Mouse (Mus musculus): ENCODE data around the gene Ankrd54. TPM values are rescaled to one million over a fixed set of nuclear protein-coding genes. Genes with fewer than 3 reads are reported as not detected.

The Ankrd54 gene
- total RNA-seq, 4 experiments from 2014 or later, result 16.5 to 20.1 (median 18.4) TPM

GRCm38 (mm10) chr15:79075658-79076365 lies 13.1 kb upstream of the Ankrd54 start:
- no peak for DNase-seq (ENCODE audit: low spot score in 2 of 2)

GRCm38 (mm10) chr15:79074913-79075532 lies 12.3 kb upstream of the Ankrd54 start, which contains the start of gene Eif3l:
Gene Eif3l, plus strand, starts transcription at chr15:79075179.
- peak; percentile 66 to 83 for DNase-seq (ENCODE audit: low spot score in 2 of 2)

- no peak for DNase-seq (ENCODE audit: low spot score in 2 of 2)
These were observed 11.8 kb upstream of the Ankrd54 start for GRCm38 (mm10) chr15:79074446-79074845.

GRCm38 (mm10) chr15:79073752-79074151 lies 11.1 kb upstream of the Ankrd54 start:
- no peak for DNase-seq (ENCODE audit: low spot score in 2 of 2)

GRCm38 (mm10) chr15:79071117-79072039 lies 8.7 kb upstream of the Ankrd54 start:
- DNase-seq (ENCODE audit: low spot score in 2 of 2), result no peak

GRCm38 (mm10) chr15:79068416-79068815 lies 5.7 kb upstream of the Ankrd54 start:
- DNase-seq (ENCODE audit: low spot score in 2 of 2), result no peak

GRCm38 (mm10) chr15:79067631-79068030 lies 4.9 kb upstream of the Ankrd54 start:
- DNase-seq (ENCODE audit: low spot score in 2 of 2), result no peak

GRCm38 (mm10) chr15:79066276-79066675 lies 3.6 kb upstream of the Ankrd54 start:
- DNase-seq (ENCODE audit: low spot score in 2 of 2), result no peak

GRCm38 (mm10) chr15:79065086-79065770 lies 2.5 kb upstream of the Ankrd54 start:
- no peak for DNase-seq (ENCODE audit: low spot score in 2 of 2)

- no peak for DNase-seq (ENCODE audit: low spot score in 2 of 2)
These were observed 557 bp upstream of the Ankrd54 start for GRCm38 (mm10) chr15:79063160-79063740.

- DNase-seq (ENCODE audit: low spot score in 2 of 2), result no peak
These were observed 1.7 kb downstream of the Ankrd54 start for GRCm38 (mm10) chr15:79060887-79061565.

GRCm38 (mm10) chr15:79057850-79058249 lies 4.8 kb downstream of the Ankrd54 start:
- DNase-seq (ENCODE audit: low spot score in 2 of 2), result no peak

- DNase-seq (ENCODE audit: low spot score in 2 of 2), result no peak
These were observed 6.1 kb downstream of the Ankrd54 start for GRCm38 (mm10) chr15:79056601-79057000.

GRCm38 (mm10) chr15:79052366-79052765 lies 10.3 kb downstream of the Ankrd54 start:
- DNase-seq (ENCODE audit: low spot score in 2 of 2), result no peak

- DNase-seq (ENCODE audit: low spot score in 2 of 2), result no peak
These were observed 11.0 kb downstream of the Ankrd54 start for GRCm38 (mm10) chr15:79051461-79052360.

GRCm38 (mm10) chr15:79050964-79051363 lies 11.7 kb downstream of the Ankrd54 start:
- DNase-seq (ENCODE audit: low spot score in 2 of 2), result no peak

- no peak for DNase-seq (ENCODE audit: low spot score in 2 of 2)
These were observed 12.4 kb downstream of the Ankrd54 start for GRCm38 (mm10) chr15:79050160-79050845.

GRCm38 (mm10) chr15:79048186-79048585 lies 14.5 kb downstream of the Ankrd54 start:
- no peak for DNase-seq (ENCODE audit: low spot score in 2 of 2)

GRCm38 (mm10) chr15:79044837-79045236 lies 17.9 kb downstream of the Ankrd54 start:
- DNase-seq (ENCODE audit: low spot score in 2 of 2), result no peak

All from left cerebral cortex, adult 8-10 months (tissue).